Mouse (Mus musculus) testis, adult 2 months (tissue): Measurements from ENCODE around the gene Nfkb2.

ENCODE experiments used
- CTCF ChIP-seq: fragments of 200-500 bp; IDR thresholded peaks from 2 replicates; pipeline ENCODE4 v1.5.1; 2012; ENCODE audit warnings: low read depth, mild to moderate bottlenecking, inconsistent platforms, low read length, moderate library complexity; ENCODE audit not compliant: control insufficient read depth, insufficient read depth, insufficient replicate concordance
- POLR2A ChIP-seq: fragments of 200-500 bp; IDR thresholded peaks from 2 replicates; pipeline ENCODE4 v1.6.1; 2012; ENCODE audit warnings: low read depth, mild to moderate bottlenecking, inconsistent platforms, low read length, moderate library complexity; ENCODE audit not compliant: control insufficient read depth

- TF ChIP-seq CTCF (no peak), POLR2A (no peak)
Measured at GRCm38 (mm10) chr19:46344710-46345419, 40.7 kb downstream of the Nfkb2 start.
